Mouse (Mus musculus): ENCODE results near the gene Cd248.

GRCm38 (mm10) chr19:5053909-5054308 is 14.0 kb upstream of the Cd248 start:
- peak; percentile 79; the same call in 1 of the 2 replicates for TF ChIP-seq CTCF (IDR thresholded peaks at IDR 0.05; ENCODE audit: insufficient read depth, low read depth, low read length)
- no peak for TF ChIP-seq POLR2A (IDR thresholded peaks at IDR 0.05; ENCODE audit: insufficient read depth, low read depth, low read length)
